Mouse (Mus musculus) megakaryocyte, embryonic 14.5 days (primary cell): ENCODE measurements around the gene Ppp1r26.

Source experiments
- FLI1 ChIP-seq: IDR thresholded peaks from 2 replicates; pipeline ENCODE4 v1.6.1; 2012; ENCODE audit warnings: low read length, inconsistent platforms, mixed read lengths
- GATA1 ChIP-seq: IDR thresholded peaks from 3 replicates; pipeline ENCODE4 v1.6.1; 2012; ENCODE audit warnings: mixed read lengths, low read length, inconsistent platforms, borderline replicate concordance

DNA sequence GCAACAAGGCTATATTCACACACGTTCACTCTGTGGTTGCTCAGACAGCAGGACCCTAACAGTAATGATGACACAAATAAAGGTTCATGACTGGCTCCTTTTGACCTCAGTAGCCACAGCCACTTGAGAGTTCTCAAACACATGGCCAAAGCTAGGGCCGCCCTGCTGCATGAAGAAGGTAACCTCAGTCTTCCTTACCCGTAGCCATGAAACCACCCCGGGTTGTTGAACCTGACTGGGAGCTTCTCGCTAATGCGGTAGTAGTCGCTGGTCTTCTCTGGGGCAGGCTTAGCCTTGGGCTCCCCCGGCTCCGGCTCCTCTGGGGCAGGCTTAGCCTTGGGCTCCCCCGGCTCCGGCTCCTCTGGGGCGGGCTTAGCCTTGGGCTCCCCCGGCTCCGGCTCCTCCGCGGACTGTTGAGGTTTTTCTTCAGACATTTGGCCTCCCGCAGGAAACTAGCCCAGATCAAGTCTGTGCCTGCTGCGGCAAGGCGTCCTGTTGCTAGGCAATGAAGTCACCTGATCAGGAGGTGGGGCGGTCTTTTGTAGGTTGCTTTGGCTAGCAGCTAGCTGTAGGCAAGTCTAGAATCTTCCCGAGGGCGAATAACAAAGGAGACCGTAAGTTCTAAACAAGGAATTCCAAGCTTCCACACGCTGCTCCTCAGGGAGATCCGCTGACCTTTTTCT is 19.4 kb downstream of the Ppp1r26 start, which contains the start of gene 1700007K13Rik:
- TF ChIP-seq GATA1 (no peak), FLI1 (no peak)
